Mouse (Mus musculus): Measurements from ENCODE around the gene Ceacam16.

Ceacam16 gene

DNA sequence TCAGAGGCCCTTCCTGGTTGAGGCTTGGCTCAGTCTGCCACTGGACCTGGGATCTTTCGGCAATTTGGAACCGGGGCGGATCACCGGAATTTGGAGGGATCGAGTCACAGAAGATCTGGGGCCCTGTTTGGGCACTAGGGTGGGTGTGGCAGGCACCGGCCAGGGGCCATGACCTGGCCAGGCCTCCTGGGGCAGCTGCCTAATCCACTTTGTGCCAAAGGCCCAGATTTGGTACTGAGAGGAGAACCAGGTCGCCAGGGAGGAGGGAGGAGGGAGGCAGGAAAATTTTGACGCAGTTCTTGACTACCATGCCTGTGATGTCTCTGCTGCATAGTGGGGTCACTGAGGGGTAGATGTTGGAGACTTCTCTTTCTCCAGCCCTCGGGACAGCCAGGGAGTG is at the start of gene Ceacam16:
Gene Ceacam16 (minus strand): TSS at position 101 of the 400 bp plus-strand sequence.
- no peak for DNase-seq (ENCODE audit: extremely low spot score, low spot score)

DNA sequence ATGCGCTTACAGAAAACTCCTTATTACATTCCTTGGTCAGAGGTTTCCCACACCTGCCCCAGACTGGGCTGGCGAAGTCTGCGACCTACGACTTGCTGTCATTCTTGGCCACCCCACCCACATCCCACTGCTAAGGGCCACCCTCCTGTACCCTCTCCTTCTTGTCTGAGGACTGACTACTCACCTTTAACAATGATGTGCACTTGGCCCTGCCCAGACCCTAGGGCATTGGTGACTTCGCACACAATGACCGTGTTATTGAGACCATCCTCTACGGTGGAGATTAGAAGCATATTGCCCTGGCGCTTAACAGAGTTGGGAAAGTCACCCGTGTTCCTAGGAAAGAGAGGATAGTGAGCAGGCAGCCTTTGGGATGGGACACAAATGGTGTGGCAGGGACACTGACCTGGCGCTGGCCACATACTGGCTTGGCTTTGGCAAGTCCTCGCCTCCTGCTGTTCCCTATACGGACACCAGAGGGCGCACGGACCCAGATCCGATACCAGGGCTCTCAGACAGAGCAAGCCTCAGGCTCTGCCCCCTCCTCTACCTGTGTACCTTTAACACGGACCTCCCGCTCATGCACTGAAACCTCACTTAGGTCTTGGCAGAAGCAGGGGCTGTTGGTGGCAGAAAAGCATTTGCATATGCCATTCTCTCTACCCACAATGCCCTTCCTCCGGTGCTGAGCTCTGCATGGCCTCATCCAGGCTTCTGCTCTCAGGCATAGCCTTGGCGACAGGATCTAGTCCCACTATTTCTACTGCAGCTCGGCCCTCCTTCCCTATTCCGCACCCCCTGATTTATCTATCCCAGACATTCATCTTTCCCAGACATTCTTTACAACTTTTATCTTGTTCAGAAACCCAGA is 49.6 kb upstream of the Ceacam16 start:
- DNase-seq (ENCODE audit: extremely low spot score, low spot score): peak; percentile 85

DNA sequence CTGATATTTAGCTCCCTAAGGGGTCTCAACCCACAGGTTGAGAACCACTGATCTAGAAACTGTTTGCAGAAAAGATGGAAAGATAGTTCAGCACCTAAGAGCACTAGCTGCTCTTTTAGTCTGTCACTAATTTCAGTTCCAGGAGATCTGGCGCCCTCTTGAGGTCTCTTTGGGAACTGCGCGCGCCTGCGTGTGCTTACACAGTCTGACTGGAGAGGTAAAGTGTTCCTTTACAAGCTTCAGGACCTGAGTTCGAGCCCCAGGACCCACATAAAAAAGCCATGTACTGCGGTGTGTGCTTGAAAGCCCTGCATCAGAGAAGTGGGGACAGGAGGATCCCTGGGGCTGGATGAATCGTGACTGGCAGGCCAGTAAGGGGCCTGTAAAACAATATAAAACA is 28.8 kb upstream of the Ceacam16 start:
- peak; percentile 42 for DNase-seq (ENCODE audit: extremely low spot score, low spot score)

DNA sequence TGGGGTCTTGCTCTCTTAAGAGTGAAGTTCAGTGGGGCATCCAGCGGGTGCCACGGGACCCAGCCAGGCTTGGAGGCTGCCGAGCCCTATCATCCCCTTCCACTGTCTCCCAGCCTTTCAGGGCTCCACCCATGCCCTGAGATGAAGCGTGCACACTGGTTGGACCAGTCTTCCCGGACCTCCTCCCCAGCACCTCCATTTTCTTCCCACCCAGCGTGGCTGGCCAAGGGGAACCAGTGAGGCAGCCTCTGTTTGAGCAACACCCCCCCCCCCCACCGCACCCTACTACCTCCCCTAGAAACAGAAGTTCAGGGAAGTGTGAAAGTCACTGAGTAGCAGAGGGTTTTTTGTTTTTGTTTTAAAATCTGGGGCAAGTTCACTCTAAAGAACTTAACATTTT is 26.8 kb upstream of the Ceacam16 start, which contains the start of gene Ceacam19:
Gene Ceacam19 (minus strand): TSS at position 117 of the 400 bp plus-strand sequence.
- no peak for DNase-seq (ENCODE audit: extremely low spot score, low spot score)

DNA sequence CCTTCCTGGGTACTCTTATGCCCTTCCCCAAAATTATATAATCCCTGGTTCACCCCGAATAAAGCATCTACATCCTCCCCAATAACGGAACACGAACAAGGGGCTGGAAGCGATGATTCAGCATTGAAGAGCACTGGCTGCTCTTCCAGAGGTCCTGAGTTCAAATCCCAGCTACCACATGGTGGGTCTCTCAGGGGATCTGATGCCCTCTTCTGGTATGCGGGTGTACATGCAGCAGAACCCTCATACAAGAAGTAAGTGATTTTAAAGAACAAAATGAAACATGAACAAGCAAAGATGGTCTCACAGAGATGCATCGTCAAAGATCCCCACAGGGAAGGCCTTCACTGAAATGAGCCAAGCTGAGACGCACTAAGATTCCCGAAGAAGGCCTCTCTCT is 19.7 kb upstream of the Ceacam16 start:
- DNase-seq (ENCODE audit: extremely low spot score, low spot score): no peak

DNA sequence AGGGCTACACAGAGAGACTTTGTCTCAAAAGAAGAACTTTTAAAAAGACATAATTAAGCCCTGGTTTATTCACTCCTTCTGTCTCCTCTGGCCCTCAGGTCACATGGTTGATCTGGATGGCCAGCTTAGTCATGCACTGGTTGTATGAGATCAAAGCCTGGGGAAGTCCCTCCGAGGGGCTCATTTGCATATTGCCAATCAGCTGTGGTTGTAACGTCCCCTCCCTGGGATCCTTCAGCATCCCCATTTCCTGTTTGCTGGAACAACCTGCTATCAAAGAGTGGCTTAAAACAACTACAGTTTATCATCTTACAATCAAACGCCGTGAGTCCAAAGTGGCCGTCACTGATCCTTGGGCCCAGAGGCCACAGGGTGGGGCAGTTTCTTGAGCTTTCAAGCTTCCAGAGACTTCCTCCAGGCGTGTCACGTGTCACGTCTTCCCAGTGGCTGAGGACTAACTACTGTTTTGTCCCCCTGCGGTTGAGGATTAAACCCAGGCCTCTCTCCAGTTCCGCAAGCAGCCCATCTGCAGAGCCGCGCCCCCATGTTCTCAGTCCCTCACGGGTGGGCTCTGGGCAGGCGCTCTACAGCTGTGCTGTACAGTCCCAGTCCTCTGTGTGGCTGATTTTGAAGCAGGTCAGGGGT is 15.8 kb upstream of the Ceacam16 start:
- no peak for DNase-seq (ENCODE audit: extremely low spot score, low spot score)

DNA sequence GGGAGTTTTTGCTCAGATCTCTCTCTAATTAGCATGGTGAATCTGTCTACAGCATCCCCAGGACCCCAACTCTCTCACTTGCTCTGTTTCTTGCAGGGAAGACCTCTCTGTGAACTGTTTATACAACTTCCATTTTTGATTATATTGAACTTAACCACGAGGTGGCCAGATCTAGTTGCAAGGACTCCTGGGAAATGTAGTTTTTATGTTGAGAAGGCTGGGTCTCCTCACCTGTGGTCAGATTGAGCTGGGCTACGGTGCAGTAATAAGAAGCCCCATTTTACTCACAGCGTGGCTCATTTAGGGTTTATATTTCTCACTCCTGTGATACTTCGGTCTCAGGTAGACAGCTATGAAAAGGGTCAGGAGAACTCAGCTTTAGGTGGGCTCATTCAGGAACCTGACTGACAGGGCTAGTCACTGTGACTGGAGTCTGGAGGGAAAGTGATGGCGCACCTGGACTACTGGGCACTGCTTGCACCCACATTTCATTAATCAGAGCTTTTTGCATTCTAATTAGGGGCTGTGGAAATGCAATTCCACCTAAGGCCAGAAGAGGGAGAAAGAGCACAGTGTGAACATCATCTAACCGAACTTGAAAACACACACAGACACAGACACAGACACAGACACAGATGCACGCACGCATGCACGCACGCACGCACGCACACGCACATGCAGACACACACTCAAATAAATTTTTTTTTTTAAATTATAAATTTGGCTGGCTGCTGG is 15.0 kb upstream of the Ceacam16 start:
- DNase-seq (ENCODE audit: extremely low spot score, low spot score): peak; percentile 21

DNA sequence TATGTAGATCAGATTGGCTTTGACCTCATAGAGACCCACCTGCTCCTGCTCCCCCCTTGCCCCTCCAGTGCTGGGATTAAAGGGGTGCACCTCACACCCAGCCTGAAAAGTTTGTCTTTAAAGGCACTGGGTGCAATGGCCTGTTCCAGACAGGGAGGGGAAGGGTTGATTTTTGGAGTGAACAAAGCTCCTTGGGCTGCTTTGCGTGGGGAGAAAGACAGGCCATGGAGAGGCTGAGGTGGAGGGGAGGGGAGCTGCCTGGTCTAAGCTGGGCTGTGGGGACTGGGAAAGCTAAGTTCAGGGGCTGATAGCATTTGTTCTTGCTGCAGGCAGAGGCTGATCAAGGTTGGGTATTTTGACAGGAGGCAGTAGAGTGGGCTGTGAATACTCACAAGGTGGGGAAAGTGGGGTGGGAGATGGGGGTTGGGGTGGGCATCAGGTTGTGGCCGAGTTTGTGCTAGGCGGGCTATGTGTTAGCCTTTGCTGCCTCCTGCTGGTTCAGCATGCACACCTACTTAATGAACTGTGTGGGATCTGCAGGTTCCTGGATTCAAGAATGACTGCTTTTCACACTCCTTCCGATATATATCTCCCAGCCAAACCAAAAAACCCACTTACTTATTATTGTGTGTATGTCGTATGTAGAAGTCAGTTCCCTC is 11.0 kb upstream of the Ceacam16 start:
- no peak for DNase-seq (ENCODE audit: extremely low spot score, low spot score)

DNA sequence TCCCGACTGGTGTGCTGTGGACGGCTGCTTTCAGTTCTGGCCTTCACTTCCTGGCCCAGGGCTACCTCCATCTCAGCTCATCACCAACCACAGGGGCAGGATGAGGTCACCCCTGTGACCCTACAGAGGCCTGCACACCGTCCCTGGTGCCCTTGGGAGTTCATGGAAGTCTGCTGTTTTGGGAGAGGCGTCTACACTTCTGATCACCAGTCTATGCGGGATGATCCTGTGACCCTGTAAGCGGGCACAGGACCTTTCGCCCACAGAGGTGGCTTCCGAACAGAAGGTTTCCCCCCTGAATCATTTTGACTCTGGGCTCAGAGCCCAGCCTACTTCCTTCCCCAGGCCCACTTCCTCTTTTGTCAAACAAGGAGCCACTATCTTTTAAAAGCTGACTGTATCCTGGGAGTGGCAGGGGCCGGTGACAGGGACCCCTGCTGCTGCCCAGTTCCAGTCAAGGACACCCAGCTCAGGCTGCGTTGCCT is 10.1 kb upstream of the Ceacam16 start:
- DNase-seq (ENCODE audit: extremely low spot score, low spot score): no peak

DNA sequence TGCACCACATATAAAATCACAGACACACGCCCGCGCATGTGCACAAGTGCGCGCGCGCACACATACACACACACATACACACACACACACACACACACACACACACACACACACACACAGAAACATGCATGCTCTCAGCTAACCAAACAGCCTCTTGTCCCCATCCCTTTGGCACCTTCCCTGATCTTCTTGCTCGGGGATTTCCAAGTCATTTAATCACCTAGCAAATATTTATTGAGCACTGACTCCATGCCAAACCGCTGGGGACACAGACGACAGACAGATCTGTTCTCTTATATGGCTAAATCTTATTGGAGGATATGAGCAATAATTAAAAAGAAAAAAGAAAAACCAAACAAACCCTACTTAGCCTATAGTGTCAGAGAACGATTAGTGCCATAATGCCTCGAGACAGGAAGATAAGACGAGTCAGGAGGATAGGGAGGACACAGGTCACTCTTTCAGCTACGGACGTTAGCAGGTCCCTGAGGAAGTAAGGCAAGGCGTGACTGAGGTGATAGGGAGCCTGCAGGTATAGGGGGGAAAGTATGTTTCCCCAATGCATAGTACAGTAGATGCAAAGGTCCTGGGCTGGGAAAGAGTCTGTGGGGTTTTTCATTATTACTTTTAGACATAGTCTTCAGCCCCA is 6.8 kb upstream of the Ceacam16 start:
- no peak for DNase-seq (ENCODE audit: extremely low spot score, low spot score)

DNA sequence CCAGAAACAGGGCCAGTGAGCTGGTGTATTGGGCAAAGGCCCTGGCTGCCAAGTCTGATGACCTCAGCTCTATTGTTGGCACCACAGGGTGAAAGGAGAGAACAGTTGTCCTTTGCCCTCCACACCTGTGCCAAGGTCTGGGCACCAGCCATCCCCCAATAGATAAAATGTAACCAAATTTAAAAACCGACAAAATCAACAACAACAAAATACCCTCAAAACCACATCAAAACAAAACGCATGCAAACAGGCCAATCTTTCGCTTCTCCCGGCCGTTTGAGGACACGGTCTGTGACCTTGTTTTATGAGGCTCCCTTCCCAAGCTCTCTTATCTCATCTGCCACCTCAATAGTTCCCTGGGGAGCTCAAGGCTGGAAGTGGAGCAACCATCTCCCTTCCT is 5.4 kb upstream of the Ceacam16 start:
- DNase-seq (ENCODE audit: extremely low spot score, low spot score): no peak

DNA sequence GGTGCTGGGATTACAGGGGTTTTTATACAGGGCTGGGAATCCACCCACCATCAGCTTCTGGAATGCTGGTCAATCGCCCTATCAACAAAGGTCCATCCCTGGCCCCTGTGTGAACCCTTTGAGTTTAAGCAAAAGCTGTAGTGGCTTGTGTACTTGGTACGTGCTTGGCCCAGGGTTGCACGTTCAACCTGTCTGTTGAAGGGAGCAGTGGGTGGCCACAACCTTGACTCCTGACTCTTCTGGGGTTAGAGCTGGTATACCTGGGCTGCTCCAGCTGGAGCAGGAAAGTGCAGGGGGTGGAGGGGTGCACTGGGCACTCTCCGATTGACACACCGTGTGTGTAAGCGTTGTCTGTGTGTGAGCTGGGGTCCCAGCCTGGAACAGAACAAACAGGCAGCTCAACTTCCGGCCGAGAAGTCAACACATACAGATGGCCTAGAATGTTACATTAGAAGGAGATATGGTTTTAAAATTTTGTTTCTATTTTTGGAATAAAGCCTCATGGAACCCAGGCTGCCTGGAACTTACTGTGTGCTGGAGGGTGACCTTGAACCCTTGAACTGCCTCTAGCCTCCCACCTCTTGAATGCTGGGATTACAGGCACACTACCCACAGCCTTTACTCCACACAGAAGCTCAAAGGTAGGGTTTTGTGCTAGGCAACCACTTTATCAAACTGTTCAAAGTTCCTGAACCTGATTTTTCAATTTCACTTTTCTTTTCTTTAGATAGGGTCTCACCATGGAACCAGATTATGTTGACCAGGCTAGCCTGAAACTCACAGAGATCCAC is 4.3 kb upstream of the Ceacam16 start:
- DNase-seq (ENCODE audit: extremely low spot score, low spot score): no peak

DNA sequence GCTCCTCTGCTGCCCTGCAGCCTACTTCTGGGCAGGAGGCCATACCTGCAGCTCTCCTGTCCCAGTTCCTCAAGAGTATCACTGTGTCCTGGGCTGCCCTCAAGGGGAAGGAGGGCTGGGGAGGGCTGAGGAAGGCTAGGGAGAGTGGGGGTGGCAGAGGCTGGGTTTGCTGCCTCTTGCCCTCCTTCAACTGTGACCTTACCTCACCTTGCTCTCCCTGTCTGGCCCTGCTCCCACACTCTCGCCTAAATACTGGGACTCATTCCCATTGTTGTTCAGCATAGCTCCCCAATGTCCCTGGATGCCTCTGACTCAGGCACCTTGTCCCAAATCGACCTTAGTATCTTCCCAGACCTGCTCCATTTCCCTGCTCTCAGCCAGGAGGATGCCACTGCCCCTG is 3.1 kb upstream of the Ceacam16 start:
- DNase-seq (ENCODE audit: extremely low spot score, low spot score): no peak

DNA sequence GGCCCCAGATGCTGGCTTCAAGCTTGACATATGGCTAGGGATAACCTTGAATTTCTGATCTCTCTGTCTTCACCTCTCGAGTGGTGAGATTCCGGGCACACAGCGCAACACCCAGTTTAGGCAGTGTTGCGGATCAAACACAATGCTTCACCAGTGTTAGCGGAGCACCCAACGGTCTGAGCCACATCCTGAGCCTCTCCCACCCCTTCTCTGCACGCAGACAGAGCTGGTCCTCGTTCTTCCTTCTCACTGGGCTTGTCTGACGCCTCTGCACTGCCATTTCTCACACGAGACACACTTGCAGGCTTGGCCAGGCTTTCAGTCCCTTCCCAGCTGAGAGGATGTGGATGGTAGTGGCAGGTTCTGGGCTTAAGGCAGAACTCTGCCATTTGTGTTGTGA is 1.4 kb downstream of the Ceacam16 start:
- DNase-seq (ENCODE audit: extremely low spot score, low spot score): no peak

DNA sequence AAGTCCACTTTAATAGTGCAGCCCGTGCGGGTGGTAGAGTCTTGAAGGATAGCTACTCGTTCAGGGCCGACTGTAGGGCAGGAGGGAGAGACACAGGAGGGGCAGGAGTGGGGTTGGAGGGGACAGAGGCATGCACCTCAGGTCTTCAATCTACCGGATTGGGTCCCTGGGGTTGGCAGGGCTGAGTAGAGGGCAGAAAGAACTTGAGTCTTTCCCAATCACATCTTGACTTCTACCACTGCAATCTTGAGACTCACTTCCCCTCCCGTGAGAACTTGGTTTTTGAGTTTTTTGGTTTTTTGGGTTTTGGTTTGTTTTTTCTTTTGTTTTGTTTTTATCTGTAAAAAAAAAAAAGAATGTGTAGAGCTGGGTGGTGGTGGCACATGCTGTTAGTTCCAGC is 4.8 kb downstream of the Ceacam16 start:
- no peak for DNase-seq (ENCODE audit: extremely low spot score, low spot score)

DNA sequence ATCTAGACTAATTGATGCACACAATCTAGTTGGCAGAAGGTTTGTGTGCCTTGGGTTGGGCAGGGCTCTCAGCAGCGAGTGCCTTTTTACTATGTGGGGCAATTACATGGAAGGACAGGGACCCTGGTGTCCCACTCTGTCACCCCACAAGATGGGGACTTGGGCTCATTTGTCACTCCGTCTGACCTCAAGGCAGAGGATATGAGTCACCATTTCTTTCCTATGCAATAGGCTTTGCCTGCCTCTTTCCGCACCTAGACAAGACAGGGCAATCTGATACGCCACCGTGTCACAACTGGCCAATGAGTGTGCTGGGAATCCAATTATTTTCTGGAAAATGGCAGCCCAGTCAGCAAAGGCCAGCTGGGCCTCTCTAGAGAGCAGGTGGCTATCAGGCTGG is 5.4 kb downstream of the Ceacam16 start:
- DNase-seq (ENCODE audit: extremely low spot score, low spot score): no peak

DNA sequence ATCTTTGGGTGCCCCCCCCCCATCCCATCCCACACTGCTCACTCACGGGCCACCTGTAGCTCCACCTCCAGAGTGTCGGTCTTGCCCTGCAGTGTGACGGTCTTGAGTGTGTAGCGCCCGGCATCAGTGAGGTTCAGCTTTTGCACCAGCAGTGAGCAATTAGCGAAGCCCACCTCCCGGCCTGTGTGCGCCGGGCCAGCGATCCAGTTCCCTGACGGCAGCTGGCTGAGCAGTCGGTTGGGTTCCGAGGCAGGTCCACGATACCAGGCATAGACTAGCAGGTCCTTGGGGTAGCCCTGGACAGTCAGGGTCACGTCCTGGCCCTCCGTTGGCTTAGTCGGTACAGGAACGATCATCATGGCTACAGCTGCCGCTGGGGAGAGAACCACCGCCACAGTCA is 7.6 kb downstream of the Ceacam16 start:
- DNase-seq (ENCODE audit: extremely low spot score, low spot score): no peak

DNA sequence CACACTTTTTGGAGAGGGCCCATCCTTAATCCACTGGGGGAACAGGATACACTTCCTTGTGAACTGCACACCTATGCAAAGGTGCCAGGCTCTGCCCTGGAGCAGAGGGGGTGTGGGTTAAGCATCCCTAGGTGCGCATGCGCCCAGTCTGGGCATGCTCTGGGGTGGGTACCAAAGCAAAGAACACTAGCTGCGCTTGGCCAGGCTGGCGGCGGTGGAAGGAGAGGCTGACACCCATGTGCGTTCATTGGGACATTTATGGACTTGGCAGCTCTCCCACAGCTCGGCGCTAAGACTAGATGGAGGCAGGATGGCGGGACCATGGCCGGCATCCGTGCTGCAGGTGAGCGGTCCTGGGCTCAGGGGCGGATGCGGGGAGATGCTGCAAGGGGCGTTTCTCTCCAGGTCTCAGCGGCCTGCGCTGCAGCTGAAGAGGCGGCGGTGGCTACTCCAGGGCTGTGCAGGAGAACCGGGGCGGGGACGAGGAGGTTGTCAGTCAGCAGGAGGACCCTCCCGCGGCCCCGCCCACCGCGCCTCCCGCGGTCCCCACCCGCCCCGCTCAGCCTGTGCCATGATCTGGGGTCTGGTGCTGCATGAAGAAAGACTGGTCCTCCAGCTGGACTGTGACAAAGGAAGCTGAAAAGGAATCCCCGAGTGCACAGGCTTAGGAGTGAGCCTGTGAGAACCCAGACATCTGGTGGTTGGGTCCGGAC is 9.1 kb downstream of the Ceacam16 start, which contains the start of gene Gm19345:
Gene Gm19345 (plus strand): TSS at position 146 of the 713 bp plus-strand sequence.
- DNase-seq (ENCODE audit: extremely low spot score, low spot score): peak; percentile 30

DNA sequence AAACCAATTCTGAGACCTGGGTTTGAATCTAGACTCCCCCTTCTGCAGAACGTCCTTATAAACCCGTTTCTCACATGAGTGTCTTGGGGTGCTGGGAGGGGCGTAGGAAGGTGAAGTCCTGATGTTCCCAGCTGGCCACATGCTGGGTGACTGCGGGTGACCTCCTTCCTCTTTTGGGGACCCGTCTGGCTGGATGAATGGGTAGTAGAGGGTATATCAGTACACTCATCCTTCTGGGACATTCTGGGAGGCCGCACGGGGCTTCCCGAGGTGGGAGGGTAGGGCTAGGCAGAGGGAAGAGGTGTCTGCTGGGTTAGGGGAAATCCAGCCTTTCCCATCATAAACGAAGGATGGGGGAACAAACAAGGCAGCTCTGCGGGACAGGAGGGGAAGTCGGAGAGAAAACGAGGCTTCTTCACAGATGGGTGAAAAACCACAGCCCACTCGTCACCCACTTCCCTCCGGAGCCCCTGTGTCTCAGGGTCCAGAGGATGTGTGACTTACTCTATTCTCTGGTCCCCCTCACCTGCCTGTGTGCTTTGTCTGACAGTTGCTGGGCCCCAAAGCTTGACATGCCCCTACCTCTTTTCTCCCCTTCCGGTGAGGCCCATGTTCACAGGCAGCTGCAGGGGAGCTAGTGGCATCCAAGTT is 16.5 kb downstream of the Ceacam16 start:
- no peak for DNase-seq (ENCODE audit: extremely low spot score, low spot score)

Measured in neural tube, embryonic 10.5 days (tissue).